Mouse (Mus musculus) heart, postnatal 4 days (tissue): ENCODE results near the gene Ykt6. TPM values are rescaled to one million over a fixed set of nuclear protein-coding genes. Genes with fewer than 3 reads are reported as not detected.

Experiments
- DNase-seq: peaks from one replicate; pipeline ENCODE4 v3.0.0; 2021
- total RNA-seq, 2 experiments: library from RNA; stranded (reverse); gene quantifications; 2 replicates each; pipeline ENCODE4 v1.2.3; 2021

Gene Ykt6
- total RNA-seq, 2 experiments from 2014 or later: 92.8 to 94.5 TPM

DNA sequence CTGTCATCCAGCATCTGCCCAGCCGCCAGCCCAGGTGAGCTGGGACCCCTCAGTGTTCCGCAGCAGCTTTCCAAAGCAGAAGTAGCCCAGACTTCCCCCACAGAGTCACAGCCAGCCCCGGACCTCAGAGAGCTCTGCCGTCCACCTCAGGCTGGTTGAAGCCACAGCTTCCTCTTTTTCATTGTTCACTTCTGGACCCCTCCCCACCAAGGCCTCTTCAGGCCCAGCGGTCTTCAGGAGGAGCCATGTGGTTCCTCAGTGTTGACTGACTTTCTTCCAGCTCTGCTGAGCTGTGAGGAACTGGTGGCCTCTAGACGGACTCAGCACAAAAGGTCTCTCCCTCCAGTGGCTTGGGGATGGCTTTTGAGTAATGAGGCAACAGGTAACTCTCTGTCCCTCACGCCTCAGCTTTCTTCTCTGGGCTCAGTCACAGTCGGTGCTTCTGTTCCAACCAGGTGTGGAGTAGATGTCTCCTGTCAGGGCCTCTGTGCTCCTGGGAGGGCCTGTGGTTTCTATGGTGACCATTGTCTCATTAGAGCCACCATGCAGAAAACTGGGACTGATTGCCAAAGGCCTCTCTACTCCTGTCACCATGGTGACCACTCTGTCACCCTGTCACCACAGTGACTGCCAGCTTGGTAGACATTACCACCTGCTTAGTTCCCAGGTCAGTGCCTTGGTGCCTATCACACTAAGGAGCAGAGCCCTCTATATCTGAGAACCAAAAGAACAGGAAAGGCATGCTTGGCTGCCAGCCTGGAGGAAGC is 5.7 kb upstream of the Ykt6 start, which contains the start of gene Gck:
Gene Gck, minus strand, starts transcription at position 496 of the 767 bp plus-strand sequence.
- no peak for DNase-seq

DNA sequence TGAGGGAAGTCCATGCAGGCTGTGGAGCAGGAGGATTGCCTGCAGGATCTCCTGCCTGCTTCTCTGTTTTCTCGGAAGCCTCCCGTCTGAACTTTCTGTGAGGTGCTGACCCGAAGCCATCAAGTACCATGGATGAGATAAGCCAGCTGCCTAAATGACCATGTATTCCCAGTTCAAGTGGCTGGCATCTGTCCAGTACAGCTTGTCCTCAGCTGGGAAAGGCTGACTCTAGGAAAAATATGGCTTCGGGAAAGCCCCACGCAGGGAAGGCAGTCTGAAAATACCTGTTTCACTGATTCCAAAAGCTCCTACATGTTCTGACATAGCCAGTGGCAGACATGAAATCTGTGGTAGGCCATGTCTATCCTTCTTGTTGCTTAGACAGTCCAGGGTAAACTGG is 3.0 kb upstream of the Ykt6 start:
- peak; percentile 84 for DNase-seq

DNA sequence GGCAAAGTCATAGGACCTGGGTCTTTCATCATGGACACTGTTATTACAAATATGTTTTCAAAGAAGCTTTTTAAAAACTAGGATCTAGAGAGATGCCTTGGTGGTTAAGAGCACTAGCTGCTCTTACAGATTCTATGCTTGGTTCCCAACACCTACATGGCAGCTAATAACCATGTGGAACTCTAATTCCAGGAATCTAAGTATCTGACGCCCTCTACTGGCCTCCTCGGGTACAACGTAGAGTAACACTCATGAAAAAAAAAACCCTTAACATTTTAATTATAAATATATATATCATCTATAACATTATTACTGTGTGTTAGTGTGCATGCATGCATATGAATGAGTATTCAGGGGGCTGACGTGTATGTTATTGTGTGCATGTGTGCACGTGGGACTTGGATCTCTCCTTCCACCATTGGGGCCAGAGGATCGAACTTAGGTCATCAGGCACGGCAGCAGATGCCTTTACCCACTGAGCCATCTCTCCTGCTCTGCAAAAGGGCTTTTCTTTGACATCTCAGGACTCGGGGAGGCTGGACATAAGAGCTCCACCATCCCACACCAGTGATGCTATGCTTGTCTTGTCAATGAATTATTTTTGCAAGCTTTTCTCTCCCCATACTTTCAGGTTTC is 2.2 kb upstream of the Ykt6 start:
- DNase-seq: peak; percentile 52

DNA sequence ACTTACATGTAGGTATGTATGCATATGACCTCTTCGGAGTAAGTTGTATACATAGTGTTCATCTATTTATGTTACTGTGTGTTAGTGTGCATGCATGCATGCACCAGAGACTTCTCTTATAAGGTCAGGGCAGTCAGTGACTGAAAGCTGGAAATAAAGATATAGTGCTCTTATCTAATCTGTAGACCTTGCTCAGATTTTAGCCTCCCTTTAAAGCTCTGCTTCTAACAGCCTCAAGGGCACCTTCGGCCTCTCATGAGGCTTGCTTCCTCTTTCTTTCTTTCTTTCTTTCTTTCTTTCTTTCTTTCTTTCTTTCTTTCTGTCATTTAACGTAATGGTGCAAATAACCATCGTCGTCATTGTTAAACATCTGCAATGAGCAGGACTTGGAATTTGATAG is 1.1 kb upstream of the Ykt6 start:
- DNase-seq: no peak

DNA sequence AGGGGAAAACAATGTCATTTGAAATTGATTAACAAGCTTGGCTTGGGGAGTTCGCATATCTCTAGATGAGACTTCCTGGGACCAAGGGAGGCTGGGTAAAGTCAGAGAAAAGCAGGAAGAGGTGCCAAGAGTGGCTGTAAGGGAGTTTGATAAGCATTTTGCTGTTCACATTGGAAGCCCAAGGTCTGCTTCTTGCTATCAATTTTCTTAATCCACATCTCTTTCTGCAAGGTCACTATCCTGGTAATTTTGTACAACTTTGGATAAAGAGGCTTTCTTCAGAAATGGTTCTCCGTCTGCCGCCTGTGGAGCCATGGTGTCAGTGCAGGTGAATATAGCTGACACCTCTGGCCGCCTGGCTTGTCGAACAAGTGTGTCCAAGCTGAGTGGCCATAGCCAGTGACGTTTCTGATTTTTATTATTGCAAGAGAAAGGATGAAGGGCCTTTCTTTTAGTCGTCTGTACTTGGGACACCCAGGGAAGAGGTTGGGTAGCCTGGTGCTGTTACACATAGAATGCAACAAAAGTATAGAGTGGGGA is 458 bp upstream of the Ykt6 start:
- DNase-seq: peak; percentile 67

DNA sequence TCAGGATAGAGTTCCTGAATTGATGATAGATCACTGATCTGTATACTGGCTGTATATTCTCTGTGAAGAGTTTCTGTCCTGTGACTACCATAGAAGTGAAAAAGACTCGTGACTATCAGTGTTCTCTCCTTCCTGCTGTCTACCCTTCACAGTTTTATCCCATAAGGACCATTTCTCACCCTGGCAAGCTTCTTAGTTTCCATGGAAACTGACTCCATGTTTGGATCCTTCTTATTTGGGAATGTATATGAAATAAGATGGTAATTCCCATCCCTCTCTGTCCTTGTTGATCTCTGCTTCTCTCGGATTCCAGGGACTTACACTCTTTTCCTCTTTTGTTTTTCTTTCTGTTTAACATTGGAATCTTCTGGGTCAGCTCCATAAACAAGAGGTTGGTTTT is 4.6 kb downstream of the Ykt6 start:
- no peak for DNase-seq

DNA sequence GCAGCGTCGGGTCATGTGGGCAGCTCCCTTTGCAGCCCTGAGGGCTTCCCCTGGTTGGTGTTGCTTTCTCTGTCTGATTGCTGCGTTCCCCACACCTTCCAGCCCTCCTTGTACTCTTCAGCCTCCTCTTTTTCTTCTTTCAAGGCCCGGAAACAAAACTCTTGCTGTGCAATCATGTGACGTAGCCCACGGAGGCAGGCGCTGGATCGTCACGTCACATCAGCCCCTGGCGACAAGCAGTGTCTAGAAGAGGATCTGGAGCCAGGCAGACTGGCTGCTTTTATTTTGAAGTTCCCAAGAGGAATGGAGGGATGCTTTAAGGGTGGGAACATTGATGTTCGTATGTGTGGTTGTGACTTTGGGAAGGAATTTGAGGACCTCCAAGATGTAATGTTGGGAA is 10.4 kb downstream of the Ykt6 start:
- DNase-seq: no peak

DNA sequence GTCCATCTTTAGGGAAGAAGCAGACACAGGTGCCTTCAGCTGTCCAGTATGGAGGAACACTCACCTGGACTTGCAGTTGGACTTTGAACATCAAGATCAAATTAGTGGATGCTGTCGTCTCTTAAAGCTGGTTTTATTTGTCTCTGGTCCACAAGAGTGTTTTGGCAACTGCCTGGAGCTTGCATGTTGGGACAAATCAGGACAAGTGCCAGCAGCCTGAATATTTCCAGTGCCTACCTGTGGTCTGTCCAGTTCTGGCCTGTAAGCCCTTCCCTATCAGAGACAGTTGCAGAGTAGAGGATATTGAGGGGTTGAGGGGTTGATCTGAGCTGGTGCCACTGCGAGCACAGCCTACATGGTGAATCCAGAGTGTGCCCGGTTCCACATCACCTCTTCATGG is 11.3 kb downstream of the Ykt6 start:
- DNase-seq: no peak

DNA sequence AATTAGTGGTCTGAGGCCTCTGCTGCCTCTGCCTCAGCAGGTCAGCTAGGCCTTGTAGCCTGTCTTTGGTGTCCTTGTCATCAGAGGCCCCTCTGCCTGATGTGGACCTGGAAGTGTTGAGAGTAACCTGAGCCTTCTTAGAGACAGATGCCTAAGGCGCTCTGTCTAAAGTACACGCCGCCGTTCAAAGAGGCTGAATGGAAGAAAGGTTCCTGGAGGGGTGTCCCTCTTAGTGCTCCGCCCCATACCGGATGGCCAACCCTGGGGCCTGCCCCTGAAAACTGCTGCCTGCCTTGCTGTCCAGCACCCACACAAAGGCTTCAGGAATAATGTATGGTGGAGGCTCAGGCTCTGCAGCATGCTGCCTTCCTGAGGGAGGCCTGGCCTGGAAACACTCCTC is 12.7 kb downstream of the Ykt6 start:
- DNase-seq: no peak

DNA sequence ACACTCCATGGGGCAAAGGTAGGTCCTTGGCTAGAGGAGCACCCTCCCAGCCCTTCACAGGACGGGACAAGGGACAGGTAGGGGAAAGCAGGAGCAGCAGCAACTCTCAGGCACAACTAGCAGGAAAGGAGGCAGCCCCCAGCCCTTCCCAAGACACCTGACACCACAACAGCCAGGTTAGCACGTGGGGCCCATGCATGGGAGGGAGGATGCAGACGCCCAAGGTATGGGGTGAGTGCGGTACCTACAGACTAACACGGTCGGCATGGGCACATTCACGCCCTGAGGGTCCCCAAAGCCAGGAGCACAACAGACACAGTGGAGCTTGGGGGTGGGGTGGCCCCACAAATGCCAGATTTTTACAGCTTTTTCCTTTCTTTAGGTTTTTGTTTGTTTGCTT is 15.7 kb downstream of the Ykt6 start:
- DNase-seq: no peak

DNA sequence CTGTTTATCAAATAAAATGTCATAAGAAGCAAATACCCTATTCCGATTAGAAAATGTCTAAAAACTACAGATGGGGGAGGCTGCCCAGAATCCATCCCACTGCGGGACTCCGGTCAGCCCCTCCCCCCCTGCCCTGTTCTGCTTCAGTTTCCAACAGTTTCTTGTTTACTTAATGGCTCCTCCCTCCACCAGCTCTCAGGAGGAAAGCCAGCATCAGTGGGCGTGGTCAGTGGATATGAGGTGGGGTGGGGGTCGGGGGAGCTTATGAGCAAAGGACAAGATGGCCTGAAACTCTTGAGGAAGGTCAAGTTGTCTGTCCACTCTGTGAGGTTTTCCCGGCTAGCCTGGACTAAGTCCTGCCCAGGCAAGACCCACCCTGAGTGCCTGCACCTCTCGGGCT is 17.7 kb downstream of the Ykt6 start:
- no peak for DNase-seq

DNA sequence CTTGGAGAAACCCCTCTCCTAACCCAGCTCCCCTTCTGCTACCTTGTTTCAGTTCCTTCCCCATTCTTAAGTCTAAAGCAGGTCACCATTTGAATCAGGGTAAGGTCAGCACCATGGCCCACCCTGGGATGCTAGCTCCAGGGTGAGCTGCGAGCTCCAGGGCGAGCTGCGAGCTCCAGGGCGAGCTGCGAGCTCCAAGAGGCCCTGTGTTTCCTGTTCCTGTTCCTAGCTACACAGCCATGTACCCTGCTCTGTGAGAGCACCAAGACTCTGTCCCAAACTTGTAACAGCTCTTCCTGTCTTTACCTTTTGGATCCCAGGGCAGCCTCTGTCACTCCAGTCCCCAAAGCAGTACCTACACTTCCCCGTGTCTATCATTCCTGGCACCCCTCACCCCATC is 18.6 kb downstream of the Ykt6 start:
- DNase-seq: no peak

DNA sequence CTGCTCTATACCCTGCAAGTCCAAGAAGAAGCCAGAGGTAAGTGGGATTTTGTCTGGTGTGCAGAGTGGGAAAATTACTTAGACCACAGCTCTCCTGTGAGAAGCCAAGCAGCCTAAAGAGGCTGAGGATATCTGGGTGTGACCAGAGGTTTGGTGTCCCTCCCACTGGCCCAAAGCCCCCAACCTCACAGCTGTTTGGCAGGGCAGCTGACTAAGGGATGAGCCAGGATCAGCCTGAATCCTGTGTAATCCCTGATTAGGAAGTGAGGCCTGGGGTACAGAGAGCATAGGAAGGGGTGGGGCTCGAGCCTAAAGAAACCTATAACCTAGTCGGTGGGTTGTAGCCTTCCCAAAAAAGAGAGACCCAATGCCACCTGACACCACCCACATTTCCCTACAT is 19.6 kb downstream of the Ykt6 start:
- no peak for DNase-seq

DNA sequence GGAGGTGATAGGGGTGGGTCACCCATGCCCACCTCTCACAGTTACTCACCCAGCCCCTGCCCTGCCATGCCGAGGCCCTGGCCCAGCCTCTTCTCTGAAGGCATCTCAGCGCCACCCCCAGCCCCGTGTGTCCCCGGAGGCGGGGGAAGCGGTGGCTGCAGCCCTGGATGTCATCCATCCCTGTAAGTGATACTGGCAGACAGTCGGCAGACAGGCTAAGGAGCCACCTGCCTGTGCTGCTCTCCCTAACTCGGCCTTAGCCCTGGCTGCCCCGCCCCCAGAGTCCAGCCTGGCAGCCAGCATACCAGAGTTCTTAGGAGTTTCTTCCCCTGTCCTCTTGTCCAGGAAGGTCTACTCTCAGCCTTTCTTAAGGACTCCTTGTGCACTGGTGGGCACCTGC is 20.6 kb downstream of the Ykt6 start:
- no peak for DNase-seq

DNA sequence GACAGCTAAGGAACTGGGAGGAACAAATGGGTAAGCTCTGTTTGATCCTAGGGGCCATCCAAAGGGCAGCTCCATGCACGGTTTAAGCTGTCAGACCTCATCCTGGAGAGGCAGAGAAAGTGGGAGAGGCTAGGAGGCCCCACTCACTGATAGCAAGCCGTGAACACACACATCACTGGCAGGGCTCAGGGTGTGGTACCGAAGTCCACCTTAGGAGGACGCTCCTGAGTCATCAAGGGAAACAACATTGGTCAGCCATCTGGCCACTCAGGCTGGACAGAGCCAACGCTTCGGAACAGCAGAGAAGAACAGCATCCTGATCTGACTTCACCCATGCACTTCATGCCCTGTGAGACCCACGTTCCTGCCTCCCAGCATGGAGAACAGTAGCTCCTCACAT is 23.6 kb downstream of the Ykt6 start:
- DNase-seq: no peak

DNA sequence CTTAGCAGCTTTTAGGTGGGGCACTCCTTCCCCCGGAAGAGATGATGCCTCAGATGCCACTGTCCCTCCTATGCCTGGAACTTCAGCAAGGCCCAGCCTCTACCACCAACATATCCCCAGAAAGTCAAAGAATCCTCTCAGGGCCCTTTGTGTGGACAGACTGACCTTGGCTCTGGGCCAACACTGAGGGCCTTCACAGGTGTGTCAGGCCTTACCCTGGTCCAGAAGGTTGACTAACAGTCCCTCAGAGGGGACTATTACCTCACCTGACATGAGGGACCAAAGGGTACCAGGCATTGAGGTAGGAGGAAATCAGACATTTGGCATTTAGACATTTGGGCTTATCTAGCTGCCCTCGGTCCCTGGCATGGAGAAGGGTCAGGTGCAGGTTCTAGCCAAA is 24.6 kb downstream of the Ykt6 start:
- no peak for DNase-seq

DNA sequence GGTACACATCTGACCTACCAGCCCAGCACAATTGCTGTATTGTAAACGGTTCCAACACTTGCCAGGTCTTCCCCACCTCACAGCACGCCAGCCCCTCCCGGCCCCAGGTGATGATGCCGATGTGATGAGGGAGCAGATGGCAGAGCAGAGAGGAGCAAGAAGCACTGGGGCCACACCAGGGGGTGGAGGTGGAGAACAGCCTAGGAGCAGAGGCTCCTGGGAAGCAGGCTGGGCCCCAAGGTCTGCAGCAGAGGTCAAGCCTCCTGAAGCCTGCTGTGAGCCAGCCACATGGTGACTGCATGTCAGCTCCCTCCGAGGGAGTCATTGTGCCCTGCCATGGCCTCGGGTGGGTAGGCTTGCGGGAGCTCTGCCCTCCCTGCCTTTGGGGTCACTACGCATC is 25.1 kb downstream of the Ykt6 start:
- DNase-seq: no peak

DNA sequence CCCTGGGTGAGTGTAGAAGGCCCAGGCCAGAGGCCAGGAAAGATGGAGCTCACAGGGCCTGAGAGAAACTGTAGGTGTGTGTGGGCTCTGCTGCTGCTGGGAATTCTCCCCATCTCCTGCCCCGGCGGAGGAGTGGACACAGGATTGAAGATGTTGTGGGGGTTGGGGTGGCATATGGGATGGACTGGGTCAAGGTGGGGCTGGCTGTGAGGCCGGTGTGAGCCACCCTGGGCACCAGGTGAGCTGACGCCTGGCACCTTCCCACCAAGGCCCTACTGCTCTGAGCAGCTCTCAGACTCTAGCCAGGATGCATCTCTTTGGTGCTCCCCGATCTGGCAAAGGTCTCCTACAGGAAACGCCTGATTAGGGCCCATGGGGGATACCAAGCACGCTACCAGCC is 25.8 kb downstream of the Ykt6 start:
- DNase-seq: no peak

DNA sequence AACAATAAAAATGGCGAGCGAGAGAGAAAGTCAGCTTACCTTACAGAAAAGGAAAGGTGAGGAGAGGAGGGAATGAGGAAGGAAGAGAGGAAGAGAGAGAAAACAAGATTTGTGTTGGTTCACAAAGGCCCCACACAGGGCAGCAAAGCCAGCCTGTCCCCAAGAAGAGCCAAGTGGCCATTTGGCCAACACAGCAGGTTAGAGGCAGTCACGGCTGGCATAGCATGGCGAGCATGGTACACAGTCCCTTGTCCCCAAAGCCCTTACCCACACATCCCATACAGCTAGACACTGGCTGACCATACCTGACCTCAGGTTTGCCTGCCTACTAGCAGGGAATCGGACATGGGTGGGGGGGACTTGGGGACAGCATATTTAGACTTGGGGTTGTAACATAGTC is 28.1 kb downstream of the Ykt6 start:
- DNase-seq: no peak

DNA sequence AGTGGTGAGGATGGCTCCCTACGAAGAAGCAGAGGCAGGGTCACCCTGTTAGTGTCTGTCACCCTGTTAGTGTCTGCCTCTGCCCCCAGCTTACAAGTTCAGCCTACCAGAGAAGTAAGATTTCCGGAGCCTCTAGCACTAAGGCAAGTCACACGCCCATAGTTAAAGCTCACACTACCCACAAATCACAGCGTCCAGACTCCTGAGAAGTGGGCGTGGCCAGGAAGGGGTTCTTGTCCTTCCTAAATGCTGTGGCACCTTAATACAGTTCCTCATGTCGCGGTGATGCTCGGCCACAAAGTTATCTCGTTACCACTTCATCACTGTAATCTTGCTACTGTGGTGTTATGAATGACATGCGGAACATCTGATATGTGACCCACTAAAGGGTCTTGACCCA is 32.6 kb downstream of the Ykt6 start:
- DNase-seq: no peak

DNA sequence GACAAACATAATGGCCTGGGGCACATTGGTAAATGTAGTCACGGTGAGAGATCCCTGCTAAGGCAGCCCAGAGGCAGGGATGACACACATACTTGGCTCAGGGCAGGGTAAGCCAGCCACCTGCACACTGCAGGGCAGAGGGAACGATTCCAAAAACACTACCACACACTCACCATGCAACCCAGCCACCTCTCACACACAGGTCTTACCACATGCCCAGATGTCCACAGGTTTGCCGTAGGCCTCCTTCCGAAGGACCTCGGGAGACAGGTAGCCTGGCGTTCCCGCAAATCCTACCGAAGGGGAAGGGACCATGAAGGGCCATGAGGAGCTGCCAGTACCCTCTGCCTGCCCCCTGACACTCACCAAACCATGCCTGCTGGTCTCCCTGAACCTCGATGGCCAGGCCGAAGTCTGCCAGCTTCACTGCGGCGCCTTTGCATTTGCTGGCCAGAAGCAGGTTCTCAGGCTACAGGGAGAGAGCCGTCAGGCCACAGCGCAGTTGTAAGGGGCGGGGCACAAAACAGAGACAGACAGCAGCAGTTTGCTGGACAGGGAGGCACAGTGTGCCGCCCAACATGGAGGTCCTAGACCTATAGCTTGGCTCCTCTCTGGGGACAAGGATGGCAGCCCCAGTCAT is 34.6 kb downstream of the Ykt6 start:
- DNase-seq: no peak

DNA sequence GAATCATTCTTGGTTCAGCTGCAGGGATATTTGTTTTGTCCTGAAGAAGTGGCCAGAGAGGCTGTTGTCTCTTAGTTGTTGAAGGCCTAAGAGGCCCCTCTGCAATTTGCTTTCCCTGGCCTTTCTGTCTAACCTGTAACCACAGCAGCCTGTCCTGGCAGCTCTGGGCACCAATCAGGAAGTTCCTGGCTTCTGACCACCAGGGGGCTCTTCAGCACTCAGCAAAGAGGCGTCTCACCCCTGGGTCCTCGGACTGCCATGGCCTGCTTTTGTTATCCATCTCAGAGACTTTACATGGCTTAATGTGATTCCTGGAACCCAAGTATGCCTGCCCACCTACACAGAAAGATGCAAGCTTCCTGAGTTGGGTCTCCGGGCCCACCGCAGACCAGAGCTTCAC is 35.4 kb downstream of the Ykt6 start:
- DNase-seq: peak; percentile 64

DNA sequence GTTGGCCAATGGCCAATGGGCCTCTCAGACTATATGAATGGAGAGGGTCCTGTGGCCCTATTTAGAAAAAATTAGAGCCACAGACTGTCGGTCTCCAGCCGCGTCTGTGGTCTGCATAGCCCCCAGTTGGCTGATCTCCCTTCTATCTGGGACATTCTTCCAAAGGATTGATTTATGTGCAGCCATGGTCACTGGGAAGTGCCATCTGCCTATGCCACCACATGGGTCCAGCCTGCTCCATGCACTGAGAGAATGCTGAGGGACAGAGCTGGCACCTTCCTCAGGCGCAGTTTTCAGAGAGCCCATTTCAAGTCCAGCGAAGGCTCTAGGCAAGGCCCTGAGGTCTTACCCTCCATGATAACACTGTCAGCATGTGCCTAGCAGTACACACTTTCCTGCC is 38.7 kb downstream of the Ykt6 start:
- no peak for DNase-seq

DNA sequence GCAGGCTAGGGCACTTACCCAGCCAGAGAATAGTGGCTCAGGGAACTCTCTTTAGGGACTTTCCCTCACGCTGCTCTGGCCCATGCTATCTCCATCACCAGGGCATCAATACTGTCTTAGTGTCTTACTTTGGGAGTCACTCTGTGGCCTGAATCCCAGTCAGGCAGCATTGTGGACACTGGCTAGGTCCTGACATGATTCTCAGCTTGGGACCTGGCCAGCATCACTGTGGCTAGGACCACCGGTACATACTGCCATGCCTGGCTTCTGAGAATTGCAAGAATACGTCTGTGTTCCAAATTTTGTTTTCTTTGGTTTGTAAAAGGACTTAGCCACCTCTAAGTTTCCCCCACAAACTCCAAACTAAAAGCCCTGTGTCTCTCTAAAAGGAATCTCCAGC is 39.4 kb downstream of the Ykt6 start:
- no peak for DNase-seq
